Mouse (Mus musculus): Measurements from ENCODE around the gene Tmem256.

Gene Tmem256

DNA sequence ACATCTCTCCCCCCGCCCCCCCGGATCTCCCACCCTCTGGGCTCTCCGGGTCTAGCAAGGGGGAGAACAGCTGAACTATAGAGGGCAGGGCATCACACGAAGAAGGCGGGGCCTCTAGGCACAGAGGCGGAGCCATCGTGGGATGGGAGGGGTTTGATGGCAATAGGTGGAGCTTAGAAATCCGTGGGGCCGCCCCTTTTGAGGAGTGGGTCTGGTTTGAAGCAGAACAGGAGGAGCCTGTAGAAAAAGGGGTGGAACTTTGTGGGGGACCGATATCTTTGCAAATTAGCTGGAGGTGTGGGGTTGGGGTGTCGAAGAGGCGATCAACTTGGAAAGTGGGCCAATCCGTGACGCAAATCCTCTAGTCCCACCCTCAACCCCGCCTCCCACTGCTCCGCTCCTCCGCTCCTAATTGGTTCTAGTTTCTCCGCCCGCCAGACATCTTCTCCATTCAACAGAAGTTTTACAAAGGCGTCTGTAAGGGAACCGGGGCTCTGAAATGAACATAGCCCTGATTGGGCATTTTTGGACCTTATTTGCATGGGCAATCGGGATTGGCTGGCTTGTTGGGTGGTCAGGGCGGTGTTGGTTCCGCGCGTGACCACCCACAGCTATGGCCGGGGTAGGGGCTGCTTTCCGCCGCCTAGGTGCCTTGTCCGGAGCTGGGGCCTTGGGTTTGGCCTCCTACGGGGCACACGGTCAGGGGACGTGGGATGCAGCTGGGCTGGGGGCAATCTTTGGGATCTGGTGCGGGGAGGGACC, at the start of gene Tmem256:
Tmem256 (plus strand) TSS at position 563 of the 762 bp plus-strand sequence.
- peak; percentile 76 to 85 for DNase-seq (ENCODE audit: low read depth in 2 of 2, low spot score in 2 of 2)

DNA sequence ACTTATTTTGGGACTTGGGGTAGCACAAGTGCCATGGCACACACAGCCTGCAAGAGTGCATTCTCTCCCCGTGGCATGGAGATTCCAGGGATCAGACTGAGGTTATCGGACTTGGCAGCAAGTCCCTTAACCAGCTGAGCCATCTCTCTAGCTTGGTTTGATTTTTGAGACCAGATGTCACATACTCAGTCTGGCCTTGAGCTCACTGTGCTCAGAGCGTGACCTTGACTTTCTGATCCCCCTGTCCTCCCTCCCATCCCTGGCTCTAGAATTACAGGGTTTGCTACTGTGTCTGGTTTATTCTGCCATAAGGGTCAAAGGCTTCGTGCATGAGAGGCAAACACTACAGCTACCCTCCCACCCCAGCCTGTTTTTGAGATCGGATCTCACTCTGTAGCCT, 48.9 kb upstream of the Tmem256 start:
- no peak for DNase-seq (ENCODE audit: low read depth in 2 of 2, low spot score in 2 of 2)

DNA sequence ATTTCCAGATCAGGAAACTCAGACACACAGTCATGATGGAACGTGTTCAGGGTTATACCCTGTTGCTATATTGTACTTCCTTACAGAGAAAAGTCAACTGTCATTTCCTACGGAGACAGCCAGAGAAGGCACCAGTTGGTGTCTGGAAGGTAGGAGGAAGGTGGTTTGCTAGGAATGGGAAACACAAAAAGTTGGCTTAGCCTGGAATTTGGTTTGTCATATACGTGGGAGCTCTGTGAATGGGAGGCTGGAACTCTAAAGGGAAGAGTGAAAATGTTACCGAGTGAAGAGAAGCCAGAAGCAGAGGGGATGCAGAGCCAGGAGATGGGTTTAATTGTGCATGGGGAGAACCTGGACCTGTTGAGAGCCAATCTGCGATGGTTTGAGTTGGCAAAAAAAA, 46.9 kb upstream of the Tmem256 start:
- DNase-seq (ENCODE audit: low read depth in 2 of 2, low spot score in 2 of 2) = no peak

DNA sequence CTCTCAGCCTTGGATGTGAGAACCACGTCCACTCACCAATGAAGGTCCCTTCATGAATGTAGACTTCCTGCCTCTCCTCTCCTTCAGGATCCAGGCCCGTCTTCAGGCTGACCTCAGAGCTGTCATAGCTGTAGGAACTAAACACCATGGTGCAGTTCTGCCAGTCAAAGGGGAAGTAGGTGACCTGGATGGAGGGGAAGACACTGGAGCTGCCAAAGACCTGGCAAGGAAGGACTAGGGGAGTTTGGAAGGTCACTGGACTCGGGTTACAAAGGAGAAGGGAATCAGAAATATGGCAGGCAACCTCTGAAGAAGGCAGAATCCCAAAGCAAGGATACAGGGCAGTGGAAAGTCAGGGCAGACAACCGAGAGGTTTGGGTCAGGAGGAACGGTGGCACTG, 44.9 kb upstream of the Tmem256 start:
- no peak for DNase-seq (ENCODE audit: low read depth in 2 of 2, low spot score in 2 of 2)

DNA sequence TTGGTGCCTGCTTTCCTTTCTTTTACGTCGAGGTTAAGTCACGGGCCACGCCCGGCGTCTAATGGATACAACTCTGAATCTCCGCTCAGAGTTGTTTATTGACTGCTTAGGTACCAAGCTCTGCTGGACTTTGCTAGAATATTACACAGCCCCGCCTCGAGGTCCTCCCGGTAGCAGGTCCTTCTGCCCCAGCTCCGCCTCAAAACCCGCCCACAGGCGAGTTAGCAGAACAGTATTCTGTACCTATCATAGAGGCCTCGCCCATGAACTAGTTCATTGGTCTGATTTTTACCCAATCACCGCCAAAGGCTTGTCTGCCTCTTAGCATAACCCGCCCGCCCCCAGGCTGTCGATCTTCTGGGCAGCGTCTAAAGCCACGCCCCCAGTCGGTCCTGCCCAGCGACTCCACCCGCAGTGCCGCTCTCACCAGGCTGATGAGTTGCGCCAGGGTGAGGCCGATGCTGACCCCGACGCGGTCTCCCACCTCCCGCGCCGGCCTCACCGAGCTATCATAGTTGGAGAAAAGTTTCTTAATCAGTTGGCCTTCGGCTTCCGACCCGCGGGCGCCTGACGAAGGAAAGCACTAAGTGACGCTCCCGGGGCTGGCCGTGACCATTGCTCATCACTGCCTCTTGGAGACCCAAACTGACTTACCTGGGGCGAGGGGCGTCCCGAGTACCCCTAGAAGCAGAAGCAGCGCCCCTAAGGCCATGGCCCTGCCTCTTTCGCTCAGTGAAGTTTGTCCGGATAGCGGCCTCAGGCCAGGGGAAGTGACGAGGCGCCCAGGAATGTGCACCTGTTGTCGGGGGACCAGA, 42.9 kb upstream of the Tmem256 start, which contains the start of gene Chrnb1:
Chrnb1 (minus strand) TSS at position 776 of the 815 bp plus-strand sequence.
- peak; percentile 79 to 80 for DNase-seq (ENCODE audit: low read depth in 2 of 2, low spot score in 2 of 2)

DNA sequence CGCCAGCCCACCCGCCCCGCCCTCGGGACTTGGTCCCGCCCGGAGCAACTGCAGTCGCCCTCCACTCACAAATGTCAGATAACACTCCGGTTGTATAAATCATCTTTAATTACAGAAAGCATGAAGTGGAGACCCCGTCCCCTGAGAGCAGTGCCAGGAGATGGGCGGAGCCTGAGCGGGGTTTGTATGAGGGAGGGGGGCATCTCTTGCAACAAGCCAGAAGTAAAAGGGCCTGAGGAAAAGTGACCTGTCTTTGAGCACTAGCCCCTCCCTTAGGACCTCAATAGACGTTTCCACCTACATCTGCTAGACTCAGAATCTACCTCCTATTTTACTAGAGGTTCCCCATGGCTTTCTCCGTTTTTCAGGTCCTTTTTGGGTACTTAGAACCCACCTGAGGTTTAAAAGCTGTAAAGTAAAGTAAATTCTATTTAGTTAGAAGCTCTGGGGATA, 42.3 kb upstream of the Tmem256 start:
- no peak for DNase-seq (ENCODE audit: low read depth in 2 of 2, low spot score in 2 of 2)

DNA sequence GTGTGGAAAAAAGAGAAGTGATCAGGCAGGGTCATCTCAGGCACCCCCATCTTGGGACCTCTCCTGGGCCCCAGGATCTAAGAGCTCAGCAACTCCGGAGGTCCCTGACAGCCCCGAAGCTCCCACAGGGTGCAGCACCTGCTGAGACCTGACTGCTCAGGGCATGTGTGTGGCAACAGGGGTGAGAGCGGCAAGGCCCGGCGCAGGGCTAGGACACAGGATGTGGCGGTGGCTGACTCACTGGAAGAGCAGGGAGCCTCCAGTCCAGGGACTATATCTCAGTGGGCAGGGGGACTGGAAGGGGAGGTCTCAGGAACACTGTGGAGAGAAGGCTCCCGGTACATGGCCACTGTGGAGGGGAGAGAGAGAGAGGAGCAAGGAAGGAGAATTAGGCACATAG, 40.4 kb upstream of the Tmem256 start:
- no peak for DNase-seq (ENCODE audit: low read depth in 2 of 2, low spot score in 2 of 2)

DNA sequence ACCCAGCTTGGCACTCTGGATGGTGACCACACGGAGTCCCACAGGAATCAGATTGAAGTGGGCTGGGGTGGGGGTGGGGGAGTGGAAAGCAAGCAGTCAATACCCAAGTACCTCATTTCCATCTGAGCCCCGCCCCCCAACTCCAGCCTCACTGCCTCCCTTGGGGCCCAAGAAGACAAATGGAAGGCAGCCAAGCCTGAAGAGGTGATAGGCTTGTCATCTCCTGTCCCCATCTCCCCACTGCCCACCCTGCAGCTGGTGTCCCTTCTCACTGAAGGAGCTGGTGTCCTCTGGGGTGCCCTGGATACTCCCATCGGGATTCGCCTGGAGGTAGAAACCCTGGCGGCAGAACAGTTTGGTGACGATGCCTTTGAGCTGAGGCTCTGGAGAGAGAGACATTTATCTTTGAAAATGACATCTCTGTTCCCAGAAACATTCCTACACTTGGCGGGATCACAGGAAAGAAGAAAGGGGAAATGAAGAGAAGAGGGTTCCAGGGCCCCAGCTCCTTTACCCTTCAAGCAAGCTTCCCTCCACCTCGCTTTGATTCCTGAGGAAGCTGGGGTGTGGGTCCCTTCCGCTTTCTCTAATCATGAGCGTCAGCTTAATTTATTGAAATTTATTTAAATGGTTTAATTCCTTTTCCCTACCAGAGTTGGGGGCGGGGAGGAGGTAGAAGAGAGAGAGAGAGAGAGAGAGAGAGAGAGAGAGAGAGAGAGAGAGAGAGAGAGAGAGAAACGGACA, 38.7 kb upstream of the Tmem256 start:
- DNase-seq (ENCODE audit: low read depth in 2 of 2, low spot score in 2 of 2) = no peak

DNA sequence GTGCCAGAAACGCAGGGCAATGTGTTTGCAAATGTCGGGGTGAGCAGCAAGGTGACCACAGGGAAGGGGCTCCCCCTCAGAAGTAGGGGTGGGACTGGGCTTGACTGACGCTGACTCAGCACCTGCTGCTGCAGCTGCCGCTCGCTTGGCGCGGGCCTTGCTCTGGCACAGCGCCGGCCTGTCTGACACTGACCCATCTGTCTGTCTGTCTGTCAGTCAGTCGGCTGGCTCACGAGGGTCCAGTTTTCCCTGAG, 38.2 kb upstream of the Tmem256 start:
- no peak for DNase-seq (ENCODE audit: low read depth in 2 of 2, low spot score in 2 of 2)

DNA sequence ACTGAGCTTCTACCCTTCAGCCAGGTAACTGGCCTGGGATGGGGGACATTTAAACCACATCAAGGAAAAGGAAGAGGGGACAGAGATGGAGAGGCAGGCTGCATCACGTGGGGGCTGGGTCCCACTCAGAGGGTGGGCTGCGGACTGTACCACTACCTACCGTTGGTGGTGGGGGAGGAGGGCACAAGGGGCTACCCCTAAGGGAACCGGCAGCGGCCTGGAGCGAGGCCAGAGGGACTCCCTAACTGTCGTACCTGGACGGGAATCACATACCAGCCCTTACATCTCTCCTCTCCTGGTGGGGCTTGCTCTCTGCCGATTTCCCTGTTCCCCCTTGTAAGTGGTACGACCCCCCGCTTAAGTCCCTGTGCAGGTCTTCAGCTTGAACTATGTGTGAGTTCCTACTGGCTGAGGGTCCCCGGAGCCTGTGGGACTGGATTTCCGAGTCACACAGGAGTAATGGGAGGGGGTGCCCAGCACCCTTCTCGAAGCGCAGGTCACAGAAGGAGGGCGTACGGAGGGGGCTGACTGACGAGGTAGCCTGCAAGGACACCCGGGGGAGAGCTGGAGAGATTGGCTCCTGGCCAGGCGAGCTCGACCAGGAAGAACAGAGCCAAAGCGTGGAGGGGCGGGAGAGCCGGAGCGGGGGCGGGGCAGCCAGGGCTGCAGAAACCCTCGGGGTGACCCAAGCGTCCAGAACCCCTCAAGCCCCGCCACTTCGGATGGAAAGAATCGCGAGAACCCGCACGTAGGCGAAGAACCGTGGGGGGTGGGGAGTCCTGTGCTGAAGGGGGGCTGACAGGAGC, 37.7 kb upstream of the Tmem256 start:
- no peak for DNase-seq (ENCODE audit: low read depth in 2 of 2, low spot score in 2 of 2)

DNA sequence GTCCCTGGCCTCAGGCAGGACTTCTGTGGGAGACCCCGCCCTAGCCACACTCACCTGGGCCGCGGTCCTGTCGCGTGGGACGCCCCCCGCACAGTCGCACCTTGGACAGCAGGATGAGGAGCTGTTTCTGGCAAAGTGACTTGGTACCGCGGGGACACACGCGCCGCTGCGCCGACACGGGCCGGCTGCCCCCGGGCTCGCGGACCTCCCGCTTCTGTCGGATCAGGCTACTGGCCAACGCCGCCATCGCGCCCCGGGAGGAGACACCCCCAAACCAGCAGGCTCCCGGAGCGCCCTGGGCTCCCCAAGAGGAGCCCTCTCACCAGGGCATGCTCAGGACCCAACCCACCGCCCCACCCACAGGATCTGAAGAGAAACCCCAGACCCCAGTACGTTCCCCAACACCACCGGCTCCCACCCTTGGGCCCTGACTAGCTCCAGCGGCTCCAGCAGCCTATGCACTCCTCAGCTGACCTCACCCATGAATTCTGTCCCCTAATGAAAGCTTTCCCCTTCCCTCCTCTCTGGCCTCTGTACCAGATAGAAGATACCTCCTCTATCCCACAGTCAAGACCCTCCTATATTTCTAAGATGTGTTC, 36.8 kb upstream of the Tmem256 start, which contains the start of gene Fgf11:
Fgf11 (minus strand) TSS at position 479 of the 599 bp plus-strand sequence.
- no peak for DNase-seq (ENCODE audit: low read depth in 2 of 2, low spot score in 2 of 2)

DNA sequence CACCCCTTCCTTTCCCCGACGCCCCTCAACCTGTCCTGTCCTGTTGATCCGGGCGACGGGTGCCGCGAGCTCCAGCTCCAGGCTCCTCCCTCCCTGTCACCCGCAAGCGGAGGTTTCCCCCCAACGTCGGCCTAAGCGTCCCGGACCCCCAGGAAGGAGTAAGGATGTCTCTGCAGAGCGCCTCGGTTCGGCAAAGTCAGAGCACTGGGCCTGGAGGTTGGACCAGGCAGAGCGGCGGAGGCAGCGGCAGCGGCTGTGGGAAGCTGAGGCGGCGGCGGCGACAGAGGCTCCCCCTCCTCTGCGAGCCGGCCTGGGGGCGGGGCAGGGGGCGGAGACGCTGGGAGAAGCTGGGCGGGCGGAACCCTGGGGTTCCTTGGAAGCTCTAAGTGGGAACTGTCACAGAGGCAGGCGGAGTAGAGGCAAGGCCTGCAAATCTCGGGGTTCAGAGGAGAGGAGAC, 35.6 kb upstream of the Tmem256 start:
- peak; percentile 28 to 48 for DNase-seq (ENCODE audit: low read depth in 2 of 2, low spot score in 2 of 2)

DNA sequence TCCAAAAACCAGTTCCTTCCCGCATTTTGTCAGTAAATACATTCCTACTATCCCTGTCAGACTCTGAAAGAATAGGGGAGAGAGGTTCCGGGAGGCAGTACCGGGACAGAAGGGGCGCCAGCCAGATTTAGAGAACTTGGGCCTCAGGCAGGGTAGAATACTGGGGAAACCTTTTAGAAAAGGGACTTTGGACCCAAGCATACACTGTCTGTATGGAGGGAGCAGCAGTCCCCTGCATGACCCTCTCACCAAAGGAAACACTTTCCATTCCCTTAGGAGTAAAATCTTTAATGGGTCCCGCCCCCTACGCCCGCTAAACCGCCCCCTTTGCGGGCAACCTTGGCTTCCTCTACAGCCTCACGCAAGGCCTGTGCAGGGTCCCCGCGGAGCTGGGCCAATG, 35.0 kb upstream of the Tmem256 start:
- DNase-seq (ENCODE audit: low read depth in 2 of 2, low spot score in 2 of 2) = no peak

DNA sequence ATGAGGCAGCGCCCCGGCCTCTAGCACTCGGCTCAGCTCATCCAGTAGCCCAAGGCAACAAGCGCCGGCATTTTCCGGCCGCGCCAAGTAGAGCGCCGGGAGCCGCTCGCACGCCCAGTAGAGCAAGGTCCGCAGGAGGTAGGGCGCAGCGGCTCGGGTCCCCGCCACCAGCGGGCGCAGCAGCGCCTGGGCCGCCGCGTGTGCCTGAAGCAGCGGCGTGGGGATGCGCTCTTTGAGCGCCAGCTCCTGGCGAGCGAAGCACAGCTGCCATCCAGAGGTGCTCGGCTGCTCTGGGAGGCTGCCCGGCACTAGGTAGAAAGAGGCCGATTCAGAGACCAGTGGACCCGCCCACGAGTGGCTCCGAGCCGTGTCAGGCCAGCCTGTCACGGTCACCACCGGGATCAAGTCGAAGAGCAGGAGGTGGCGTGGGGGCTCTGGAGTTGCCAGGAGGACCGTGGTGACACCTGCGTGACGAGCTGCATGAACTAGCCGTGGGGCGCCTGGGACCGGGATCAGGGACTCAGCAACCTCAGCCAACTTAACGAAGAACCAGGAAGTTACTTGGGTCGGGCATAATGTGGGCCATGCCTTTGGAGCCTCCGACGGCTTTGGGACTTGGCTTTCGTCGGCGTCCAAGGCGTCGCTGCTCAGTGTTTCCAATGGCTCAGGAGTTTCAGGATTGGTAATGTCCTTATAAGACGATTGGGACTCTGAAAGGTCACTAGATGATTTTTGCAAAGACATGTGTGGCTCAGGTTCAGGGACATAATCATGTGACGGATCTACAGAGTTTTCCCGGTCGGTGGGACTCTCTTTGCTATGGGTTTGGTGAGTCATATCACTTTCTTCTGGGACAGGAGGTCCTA, 34.3 kb upstream of the Tmem256 start:
- peak; percentile 52 to 65 for DNase-seq (ENCODE audit: low read depth in 2 of 2, low spot score in 2 of 2)

DNA sequence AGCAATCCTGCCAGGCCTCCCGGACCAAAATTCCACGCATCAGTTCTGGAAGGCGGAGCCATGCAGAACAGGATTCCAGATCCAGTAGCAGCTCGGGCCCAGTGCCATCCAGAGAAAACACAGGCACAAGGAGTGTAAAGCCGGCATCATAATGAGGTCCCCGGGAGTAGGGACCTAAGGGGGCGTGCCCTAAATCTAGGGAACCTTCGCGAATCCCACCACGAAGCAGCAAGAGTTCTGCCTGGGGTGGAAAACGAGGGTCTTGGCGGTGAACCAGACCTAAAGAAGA, 33.7 kb upstream of the Tmem256 start:
- DNase-seq (ENCODE audit: low read depth in 2 of 2, low spot score in 2 of 2) = no peak

DNA sequence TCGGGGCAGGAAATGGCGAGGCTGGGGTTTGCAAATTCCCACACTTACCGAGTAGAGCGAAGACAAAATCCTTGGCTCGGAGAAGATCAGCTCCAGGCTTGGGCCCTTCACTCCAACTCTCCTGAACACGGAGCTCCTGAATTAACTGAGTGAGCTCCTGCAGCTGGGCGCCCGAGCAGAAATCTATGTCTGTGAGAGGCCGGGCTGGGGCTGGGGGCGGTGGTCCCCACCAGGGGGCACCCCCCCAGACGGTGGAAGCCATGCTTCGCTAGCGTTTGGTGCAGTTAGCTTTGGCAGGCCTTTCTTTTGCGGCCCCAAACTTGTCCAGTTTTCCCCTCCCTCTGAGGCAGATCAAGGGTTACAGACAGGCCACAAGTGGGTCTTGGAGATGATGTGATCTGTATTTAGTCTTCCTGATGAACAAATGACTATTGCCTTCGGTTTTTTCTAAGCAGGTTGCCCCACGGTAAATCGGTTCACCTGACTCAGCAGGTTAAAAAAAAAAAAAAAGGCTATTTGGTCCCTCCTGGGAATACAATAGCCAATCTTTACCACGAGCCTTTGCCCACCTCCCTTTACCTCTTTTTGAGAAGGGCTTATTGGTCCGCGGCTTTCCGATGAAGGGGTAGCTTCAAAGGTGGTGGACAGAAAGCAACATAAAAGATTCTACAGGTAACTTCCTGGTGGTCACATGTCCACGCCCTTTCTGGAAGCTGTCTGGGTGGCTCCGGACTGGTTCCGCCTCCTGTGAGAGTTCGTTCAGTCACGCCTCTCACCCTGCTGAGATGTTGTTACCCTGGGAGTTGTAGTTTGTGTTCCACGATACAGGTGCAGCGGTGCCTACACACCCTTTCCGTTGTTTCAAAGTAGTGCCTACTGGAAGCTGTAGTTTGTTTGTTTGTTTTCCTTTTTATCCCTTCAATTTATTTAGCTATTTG, 33.1 kb upstream of the Tmem256 start, which contains the start of gene Tmem102:
Tmem102 (minus strand) TSS at position 653 of the 938 bp plus-strand sequence.
- no peak for DNase-seq (ENCODE audit: low read depth in 2 of 2, low spot score in 2 of 2)

DNA sequence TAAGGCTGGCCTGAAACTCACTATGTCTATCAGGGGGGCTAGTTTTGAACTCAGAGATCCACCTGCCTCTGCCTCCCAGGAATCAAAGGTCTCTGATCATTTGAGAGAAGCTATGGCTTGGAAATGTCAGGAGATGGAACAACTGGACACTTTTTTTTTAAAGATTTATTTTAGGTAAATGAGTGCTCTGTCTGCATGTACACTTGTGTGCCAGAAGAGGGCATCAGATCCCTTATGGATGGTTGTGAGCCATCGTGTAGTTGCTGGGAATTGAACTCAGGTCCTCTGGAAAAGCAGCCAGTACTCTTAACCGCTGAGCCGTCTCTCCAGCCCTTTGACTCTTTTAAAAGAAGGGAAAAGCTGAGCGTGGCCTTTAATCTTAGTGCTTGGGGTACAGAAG, 31.9 kb upstream of the Tmem256 start:
- DNase-seq (ENCODE audit: low read depth in 2 of 2, low spot score in 2 of 2) = no peak

DNA sequence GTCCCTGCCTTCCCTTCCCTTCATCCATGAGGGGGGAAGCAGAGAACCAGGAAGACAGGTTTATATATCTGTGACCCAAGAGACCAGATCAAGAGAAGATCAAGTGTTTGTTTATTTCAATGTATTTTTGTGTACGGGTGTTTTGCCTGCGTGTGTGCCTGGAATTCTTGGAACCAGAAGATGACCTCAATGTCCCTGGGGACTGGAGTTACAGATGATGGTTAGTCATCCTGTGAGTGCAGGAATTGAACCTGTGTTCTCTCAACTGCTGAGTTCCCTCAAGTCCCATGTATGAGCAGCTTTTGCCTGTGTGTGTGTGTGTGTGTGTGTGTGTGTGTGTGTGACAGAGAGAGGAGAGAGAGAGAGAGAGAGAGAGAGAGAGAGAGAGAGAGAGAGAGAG, 30.7 kb upstream of the Tmem256 start:
- no peak for DNase-seq (ENCODE audit: low read depth in 2 of 2, low spot score in 2 of 2)

DNA sequence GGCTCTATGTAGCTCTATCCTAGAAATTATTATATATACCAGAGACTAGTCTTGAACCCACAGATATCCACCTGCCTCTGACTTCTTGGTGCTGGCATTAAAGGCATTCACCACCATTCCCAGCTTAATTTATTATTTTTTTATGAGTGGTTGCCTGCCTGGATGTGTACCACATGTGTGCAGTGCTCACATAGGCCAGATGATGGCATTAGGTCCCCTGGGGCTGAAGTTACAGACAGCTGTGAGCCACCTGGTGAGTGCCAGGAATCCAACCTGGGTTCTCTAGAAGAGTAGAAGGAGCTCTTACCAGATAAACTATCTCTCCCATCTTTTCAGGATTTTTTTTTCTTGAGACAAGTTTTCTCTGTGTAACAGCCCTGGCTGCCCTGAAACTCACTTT, 28.0 kb upstream of the Tmem256 start:
- DNase-seq (ENCODE audit: low read depth in 2 of 2, low spot score in 2 of 2) = no peak

All from CD8-positive naive resting alpha-beta T cell, adult 2 months (primary cell).